Mouse (Mus musculus) intestine, postnatal 0 days (tissue): ENCODE measurements at regions not wholly inside any gene's neighbourhood (a gene's known extent, or its start where the extent isn't known, plus 50 kb on each side); places are given as distances from the start of the nearest gene placed in this dataset.

Experiments used
- ATAC-seq: fragments of 200-750 bp; cut with Nextera tagmentation; 2 replicates; pipeline ENCODE4 v1.8.0; 2017; ENCODE audit warnings: mild to moderate bottlenecking, moderate TSS enrichment, moderate library complexity
- H3K27ac ChIP-seq: fragments of 300-500 bp; sonication (generic); 2 replicates; pipeline ENCODE4 v1.5.1; 2014; ENCODE audit warnings: mild to moderate bottlenecking, low read depth, low read length, moderate library complexity
- H3K27me3 ChIP-seq: fragments of 300-500 bp; sonication (generic); replicated peaks from 2 replicates; pipeline ENCODE4 v1.6.1; 2014; ENCODE audit warnings: low read length, mixed read lengths; ENCODE audit not compliant: control insufficient read depth, insufficient read depth
- H3K36me3 ChIP-seq: fragments of 300-500 bp; sonication (generic); 2 replicates; pipeline ENCODE4 v1.6.1; 2014; ENCODE audit warnings: mild to moderate bottlenecking, moderate library complexity; ENCODE audit not compliant: control insufficient read depth, insufficient read depth
- H3K4me1 ChIP-seq: fragments of 300-500 bp; sonication (generic); replicated peaks from 2 replicates; pipeline ENCODE4 v1.6.1; 2014; ENCODE audit warnings: antibody characterized with exemption, low read length, mixed read lengths; ENCODE audit not compliant: control insufficient read depth, insufficient read depth
- H3K4me2 ChIP-seq: fragments of 300-500 bp; sonication (generic); replicated peaks from 2 replicates; pipeline ENCODE4 v1.6.1; 2014; ENCODE audit warnings: low read depth, mild to moderate bottlenecking, moderate library complexity
- H3K4me3 ChIP-seq: fragments of 300-500 bp; sonication (generic); 2 replicates; pipeline ENCODE4 v1.5.1; 2014; ENCODE audit warnings: low read depth, low read length
- H3K9ac ChIP-seq: fragments of 300-500 bp; sonication (generic); 2 replicates; pipeline ENCODE4 v1.6.1; 2014; ENCODE audit warnings: mild to moderate bottlenecking, low read depth, low read length
- H3K9me3 ChIP-seq: fragments of 300-500 bp; sonication (generic); 2 replicates; pipeline ENCODE4 v1.6.1; 2016; ENCODE audit warnings: mixed run types; ENCODE audit not compliant: control insufficient read depth
- CTCF ChIP-seq: sonication (generic); IDR thresholded peaks from 2 replicates; pipeline ENCODE4 v1.5.1; 2016; ENCODE audit warnings: low read depth, mild to moderate bottlenecking, control low read depth, antibody characterized with exemption, moderate library complexity
- WGBS: fragments of 180-500 bp; shearing (Covaris S2); extraction: QIAGEN DNeasy Blood & Tissue Kit; methylation state at CpG from one replicate; pipeline ENCODE4 v1.1.7; 2014; 5-methylcytosine and 5-hydroxymethylcytosine counted together

GRCm38 (mm10) chr16:93225644-93226043, 378.2 kb downstream of the Setd4 start:
- no peak overlapping the region for H3K27ac ChIP-seq
- no peak for TF ChIP-seq CTCF
- no peaks in the 10 kb centered on the region for H3K36me3 ChIP-seq
- H3K27me3 ChIP-seq, result no peaks in the 10 kb centered on the region
- no peak overlapping the region for H3K9ac ChIP-seq
- no peaks in the 10 kb centered on the region for H3K4me1 ChIP-seq
- no peaks in the 10 kb centered on the region for H3K9me3 ChIP-seq
- H3K4me2 ChIP-seq, result no peak overlapping the region
- 81% methylated on average over 7 of the region's 7 CpGs for WGBS
- ATAC-seq, result no peak
- no peak overlapping the region for H3K4me3 ChIP-seq

GRCm38 (mm10) chr16:93225196-93225595, 378.7 kb downstream of the Setd4 start:
- 88% methylated on average over 2 of the region's 2 CpGs for WGBS
- no peaks in the 10 kb centered on the region for H3K9me3 ChIP-seq
- no peaks in the 10 kb centered on the region for H3K4me1 ChIP-seq
- H3K36me3 ChIP-seq, result no peaks in the 10 kb centered on the region
- no peak overlapping the region for H3K27ac ChIP-seq
- no peak overlapping the region for H3K4me2 ChIP-seq
- no peak for ATAC-seq
- H3K27me3 ChIP-seq, result no peaks in the 10 kb centered on the region
- no peak for TF ChIP-seq CTCF
- H3K9ac ChIP-seq, result no peak overlapping the region
- H3K4me3 ChIP-seq, result no peak overlapping the region

GRCm38 (mm10) chr16:93219731-93220130, 384.1 kb downstream of the Setd4 start:
- Histone ChIP-seq H3K9ac (no peak overlapping the region), H3K27me3 (0 out of 2 replicates have a peak, but pooled peaks cover 5% of the 10 kb centered on the region), H3K36me3 (no peaks in the 10 kb centered on the region), H3K4me3 (no peak overlapping the region), H3K27ac (no peak overlapping the region), H3K4me1 (no peaks in the 10 kb centered on the region), H3K4me2 (no peak overlapping the region), H3K9me3 (no peaks in the 10 kb centered on the region)
- no peak for ATAC-seq
- no peak for TF ChIP-seq CTCF
- WGBS, result 59% methylated on average over 9 of the region's 9 CpGs

DNA sequence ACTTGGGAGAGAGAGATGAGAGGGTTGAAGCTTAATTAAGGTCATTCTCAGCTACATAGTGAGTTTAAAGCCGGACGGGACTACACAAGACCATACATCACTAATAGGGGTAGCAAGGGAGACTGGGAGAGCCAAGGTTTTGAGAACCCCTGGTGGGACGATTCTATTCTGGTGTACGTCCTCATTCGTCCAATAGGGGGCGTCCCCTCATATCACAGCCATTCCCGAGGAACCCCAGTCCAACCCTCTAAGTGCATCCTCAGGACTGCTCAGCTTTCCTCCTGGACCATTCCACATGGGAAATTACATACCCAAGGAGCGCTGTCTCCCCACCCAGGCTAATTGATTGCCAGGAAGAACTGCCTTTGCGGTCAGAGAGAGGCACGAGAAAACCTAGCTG, 385.5 kb downstream of the Setd4 start:
- Histone ChIP-seq H3K27ac (no peak overlapping the region), H3K36me3 (no peaks in the 10 kb centered on the region), H3K9ac (no peak overlapping the region), H3K4me1 (no peaks in the 10 kb centered on the region), H3K27me3 (0 out of 2 replicates have a peak, but pooled peaks cover 5% of the 10 kb centered on the region), H3K4me3 (no peak overlapping the region), H3K4me2 (no peak overlapping the region), H3K9me3 (no peaks in the 10 kb centered on the region)
- no peak for ATAC-seq
- TF ChIP-seq CTCF, result peak; percentile 52
- WGBS, result 69% methylated on average over 10 of the region's 10 CpGs

- Histone ChIP-seq H3K4me1 (no peaks in the 10 kb centered on the region), H3K9ac (no peak overlapping the region), H3K4me3 (no peak overlapping the region), H3K27me3 (0 out of 2 replicates have a peak, but pooled peaks cover 5% of the 10 kb centered on the region), H3K27ac (no peak overlapping the region), H3K36me3 (no peaks in the 10 kb centered on the region), H3K9me3 (no peaks in the 10 kb centered on the region), H3K4me2 (no peak overlapping the region)
- WGBS, result 42% methylated on average over 12 of the region's 12 CpGs
- no peak for TF ChIP-seq CTCF
- ATAC-seq, result no peak
These were observed 386.1 kb downstream of the Setd4 start for GRCm38 (mm10) chr16:93217600-93218226.

GRCm38 (mm10) chr16:93215630-93216029, 388.2 kb downstream of the Setd4 start:
- Histone ChIP-seq H3K27ac (no peak overlapping the region), H3K36me3 (no peaks in the 10 kb centered on the region), H3K9me3 (no peaks in the 10 kb centered on the region), H3K27me3 (0 out of 2 replicates have a peak, but pooled peaks cover 5% of the 10 kb centered on the region), H3K4me3 (no peak overlapping the region), H3K9ac (no peak overlapping the region), H3K4me1 (no peaks in the 10 kb centered on the region), H3K4me2 (no peak overlapping the region)
- WGBS, result 72% methylated on average over 4 of the region's 4 CpGs
- no peak for ATAC-seq
- no peak for TF ChIP-seq CTCF
